Mouse (Mus musculus) spleen, adult 2 months (tissue): ENCODE results near the gene Serinc3.

Experiments
- CTCF ChIP-seq: fragments of 200-500 bp; IDR thresholded peaks from 2 replicates; pipeline ENCODE4 v1.5.1; 2011; ENCODE audit warnings: mild to moderate bottlenecking, inconsistent platforms; ENCODE audit not compliant: insufficient read depth, insufficient read length, insufficient replicate concordance; ENCODE audit errors: extremely low read depth
- POLR2A ChIP-seq: fragments of 200-500 bp; IDR thresholded peaks from 2 replicates; pipeline ENCODE4 v1.6.1; 2011; ENCODE audit warnings: low read depth, low read length, inconsistent platforms

- TF ChIP-seq CTCF (no peak), POLR2A (no peak)
These were observed 48.1 kb downstream of the Serinc3 start for GRCm38 (mm10) chr2:163596873-163597155.
